Mouse (Mus musculus) limb, embryonic 14.5 days (tissue): ENCODE data around the gene 4930548H24Rik. TPM values are rescaled to one million over a fixed set of nuclear protein-coding genes. Genes with fewer than 3 reads are reported as not detected.
"Not testable (repeated sequence)": the region's sequence is repeated elsewhere in the genome, so short reads cannot be mapped to it uniquely, and the experiment has no call there.

ENCODE experiments used
- ATAC-seq: fragments of 200-750 bp; cut with Nextera tagmentation; 2 replicates; pipeline ENCODE4 v1.8.0; 2017; ENCODE audit warnings: low read depth, moderate number of reproducible peaks, moderate TSS enrichment; ENCODE audit not compliant: low FRiP score
- DNase-seq: peaks from one replicate; pipeline ENCODE4 v3.0.0-alpha.2; 2015; ENCODE audit warnings: low spot score
- H3K27ac ChIP-seq: fragments of 300-500 bp; sonication (generic); replicated peaks from 2 replicates; pipeline ENCODE4 v1.5.1; 2014; ENCODE audit warnings: low read depth, mild to moderate bottlenecking, low read length, moderate library complexity, mixed read lengths
- H3K27me3 ChIP-seq: fragments of 300-500 bp; sonication (generic); 2 replicates; pipeline ENCODE4 v1.6.1; 2014; ENCODE audit warnings: low read length, mixed read lengths; ENCODE audit not compliant: control insufficient read depth, insufficient read depth
- H3K36me3 ChIP-seq: fragments of 300-500 bp; sonication (generic); 2 replicates; pipeline ENCODE4 v1.6.1; 2014; ENCODE audit warnings: mild to moderate bottlenecking, low read length, moderate library complexity, mixed read lengths; ENCODE audit not compliant: control insufficient read depth, insufficient read depth
- H3K4me1 ChIP-seq: fragments of 300-500 bp; sonication (generic); 2 replicates; pipeline ENCODE4 v1.6.1; 2014; ENCODE audit warnings: antibody characterized with exemption, low read length, mixed read lengths; ENCODE audit not compliant: control insufficient read depth, insufficient read depth
- H3K4me2 ChIP-seq: fragments of 300-500 bp; sonication (generic); replicated peaks from 2 replicates; pipeline ENCODE4 v1.6.1; 2014; ENCODE audit warnings: low read depth, mild to moderate bottlenecking, low read length, moderate library complexity; ENCODE audit not compliant: severe bottlenecking
- H3K4me3 ChIP-seq: fragments of 300-500 bp; sonication (generic); replicated peaks from 2 replicates; pipeline ENCODE4 v1.5.1; 2014; ENCODE audit warnings: low read length
- H3K9ac ChIP-seq: fragments of 300-500 bp; sonication (generic); 2 replicates; pipeline ENCODE4 v1.6.1; 2014; ENCODE audit warnings: mild to moderate bottlenecking, low read depth, low read length, moderate library complexity; ENCODE audit not compliant: severe bottlenecking
- H3K9me3 ChIP-seq: fragments of 300-500 bp; sonication (generic); 2 replicates; pipeline ENCODE4 v1.6.1; 2016; ENCODE audit warnings: low read length; ENCODE audit not compliant: control insufficient read depth
- POLR2A ChIP-seq: fragments of 200-500 bp; IDR thresholded peaks from 2 replicates; pipeline ENCODE4 v1.8.0; 2012; ENCODE audit warnings: inconsistent platforms, mild to moderate bottlenecking, moderate library complexity, borderline replicate concordance; ENCODE audit not compliant: insufficient read depth, insufficient read length; ENCODE audit errors: extremely low read depth
- WGBS: fragments of 180-500 bp; shearing (Covaris S2); extraction: QIAGEN DNeasy Blood & Tissue Kit; methylation state at CpG from one replicate; pipeline ENCODE4 v1.1.7; 2014; 5-methylcytosine and 5-hydroxymethylcytosine counted together
- polyA plus RNA-seq, 2 experiments: library from polyadenylated mRNA; depleted of rRNA in 1 of 2; stranded (reverse) in 1 of 2; unstranded in 1 of 2; fragments of >200 nt; fragmentation: Nextera tagmentation in 1 of 2; extraction: Ambion mirVana in 1 of 2; gene quantifications; 2 replicates each; pipeline versions ENCODE4 v1.2.1 to v1.2.3; 2012 to 2014

The 4930548H24Rik gene
- polyA plus RNA-seq, 2 experiments = 0.06 TPM; not detected in 1

DNA sequence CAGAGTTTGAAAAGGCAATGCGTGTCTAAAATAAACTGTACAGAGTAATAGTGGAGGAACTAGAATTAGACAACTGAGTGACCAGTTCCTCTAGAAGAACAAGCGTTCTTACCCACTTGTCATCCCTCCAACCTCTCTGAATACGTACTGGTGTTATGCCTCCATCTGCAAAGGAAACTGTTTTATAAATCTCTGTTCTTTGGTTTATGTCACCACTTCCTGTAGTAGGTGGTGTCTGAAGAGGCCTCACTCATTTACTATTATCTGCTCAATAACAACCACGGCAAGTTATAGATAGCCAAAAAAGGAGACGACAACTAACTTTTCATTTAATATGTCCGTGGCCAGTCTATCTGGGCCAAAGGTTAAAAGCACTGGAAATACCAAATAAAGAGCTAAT, 35.0 kb downstream of the 4930548H24Rik start:
- peaks cover 71% of the 10 kb centered on the region for H3K36me3 ChIP-seq
- no peak overlapping the region for H3K4me3 ChIP-seq
- H3K4me2 ChIP-seq = no peak overlapping the region
- no peak overlapping the region for H3K27ac ChIP-seq
- H3K27me3 ChIP-seq = no peaks in the 10 kb centered on the region
- DNase-seq (no peak), ATAC-seq (no peak)
- no peaks in the 10 kb centered on the region for H3K4me1 ChIP-seq
- no peak overlapping the region for H3K9ac ChIP-seq
- no peak for TF ChIP-seq POLR2A
- no peaks in the 10 kb centered on the region for H3K9me3 ChIP-seq
- 92% methylated on average over 6 of the region's 6 CpGs for WGBS

DNA sequence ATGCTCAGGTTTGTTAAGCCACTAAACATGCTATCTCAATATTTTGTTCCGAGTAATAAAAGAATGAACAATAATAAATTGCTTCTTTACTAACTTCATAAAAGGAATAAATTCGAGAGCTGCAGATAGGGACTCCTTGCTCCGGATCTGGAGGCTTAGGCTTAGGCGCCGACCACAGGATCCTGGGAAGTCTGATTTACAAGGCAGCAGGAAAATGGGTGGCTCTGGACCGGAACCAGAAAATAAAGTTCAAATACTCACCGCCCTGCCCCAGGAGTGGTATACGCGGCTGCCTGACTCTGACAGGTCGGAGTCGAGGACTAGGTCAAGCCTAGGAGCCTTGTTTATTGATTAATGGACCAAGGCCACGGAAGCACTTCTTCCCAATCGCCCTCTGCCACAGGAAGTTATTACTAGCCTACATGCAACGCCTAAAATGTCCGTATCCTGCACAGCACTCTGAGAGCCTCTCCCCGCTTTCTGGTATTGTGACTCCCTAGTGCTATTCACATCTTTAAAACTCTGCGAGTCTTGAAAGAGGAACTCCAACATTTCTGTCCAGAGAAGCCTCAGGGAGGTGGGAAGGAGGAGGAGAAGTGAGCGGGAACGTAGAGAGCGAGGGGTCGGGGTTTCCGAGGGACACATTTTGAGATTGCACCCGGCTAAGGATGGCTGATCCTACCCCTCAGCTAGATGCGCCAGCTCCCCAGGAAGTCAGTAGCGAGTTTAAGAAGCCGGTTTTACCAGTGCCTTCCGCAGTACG, 41.0 kb downstream of the 4930548H24Rik start, which contains the start of gene Slc4a1ap:
Slc4a1ap (plus strand) TSS at position 642 of the 763 bp plus-strand sequence.
- H3K27ac ChIP-seq = peak within 1 kb of the TSS; percentile 82; the same call in 1 of the 2 replicates
- ATAC-seq = peak; percentile 83
- WGBS = 2% methylated on average over 28 of the region's 28 CpGs

DNA sequence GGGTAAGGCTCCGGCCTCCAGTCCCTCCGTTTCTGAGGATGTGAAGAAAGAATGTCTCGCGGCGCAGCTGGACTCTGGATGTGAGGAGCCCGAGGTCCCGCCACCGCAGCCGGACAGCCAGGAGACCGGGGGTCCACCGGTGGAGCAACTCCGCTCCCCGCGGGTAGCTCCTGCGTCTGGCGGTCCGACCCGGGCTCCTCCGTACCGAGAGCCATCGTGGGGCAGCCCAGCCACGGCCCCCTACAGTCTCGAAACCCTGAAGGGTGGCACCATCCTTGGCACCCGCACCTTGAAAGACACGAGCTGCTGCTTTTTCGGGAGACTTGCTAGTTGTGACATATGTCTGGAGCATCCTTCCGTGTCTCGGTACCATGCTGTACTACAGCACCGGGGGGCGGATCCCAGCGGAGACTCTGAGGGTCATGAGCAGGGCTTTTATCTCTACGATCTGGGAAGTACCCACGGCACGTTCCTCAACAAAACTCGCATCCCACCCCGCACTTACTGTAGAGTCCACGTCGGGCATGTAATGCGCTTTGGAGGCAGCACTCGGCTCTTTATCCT, 41.7 kb downstream of the 4930548H24Rik start:
- TF ChIP-seq POLR2A = no peak
- Histone ChIP-seq H3K4me3 (peak overlapping the region; percentile 86), H3K27ac (0 out of 2 replicates have a peak overlapping the region, but pooled peaks have one; percentile 82), H3K9ac (peak overlapping the region; percentile 84), H3K9me3 (no peaks in the 10 kb centered on the region), H3K27me3 (no peaks in the 10 kb centered on the region), H3K4me2 (peak overlapping the region; percentile 85), H3K4me1 (peaks cover 11% of the 10 kb centered on the region), H3K36me3 (peaks cover 43% of the 10 kb centered on the region)
- 3% methylated on average over 40 of the region's 40 CpGs for WGBS
- DNase-seq (no peak), ATAC-seq (0 out of 2 replicates have a peak, but pooled peaks have one; percentile 6)

More for the DNA sequence above, 41.0 kb downstream of the 4930548H24Rik start, which contains the start of gene Slc4a1ap:
- TF ChIP-seq POLR2A = 0 out of 2 replicates have a peak, but pooled peaks have one; percentile 28
- Histone ChIP-seq H3K9me3 (no peaks in the 10 kb centered on the region), H3K4me2 (peak within 1 kb of the TSS; percentile 85), H3K4me3 (peak within 1 kb of the TSS; percentile 86), H3K4me1 (peaks cover 11% of the 10 kb centered on the region), H3K27me3 (no peaks in the 10 kb centered on the region), H3K9ac (peak within 1 kb of the TSS; percentile 84), H3K36me3 (peaks cover 41% of the 10 kb centered on the region)
- DNase-seq = peak; percentile 75

DNA sequence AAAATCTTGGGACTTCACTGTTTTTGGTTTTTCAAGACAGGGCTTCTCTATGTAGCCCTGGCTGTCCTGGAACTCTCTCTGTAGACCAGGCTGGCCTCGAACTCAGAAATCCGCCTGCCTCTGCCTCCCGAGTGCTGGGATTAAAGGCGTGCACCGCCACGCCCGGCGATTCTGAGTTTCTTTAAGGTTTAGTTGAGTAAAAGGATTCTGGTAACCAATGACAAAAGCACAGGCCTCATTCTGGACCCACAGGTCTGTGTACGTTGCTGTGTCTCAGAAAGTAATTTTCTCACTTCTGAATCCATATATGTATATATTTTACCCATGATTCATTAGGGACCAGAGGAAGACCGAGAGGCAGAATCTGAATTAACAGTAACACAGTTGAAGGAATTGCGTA, 42.2 kb downstream of the 4930548H24Rik start, which contains the start of gene Supt7l:
Supt7l (minus strand) TSS at position 101 of the 400 bp plus-strand sequence.
- ATAC-seq, DNase-seq, H3K27me3 ChIP-seq, H3K9me3 ChIP-seq: not testable (repeated sequence)
- WGBS = 77% methylated on average over 11 of the region's 11 CpGs
- Histone ChIP-seq H3K4me3 (peak within 1 kb of the TSS; percentile 86), H3K4me1 (peaks cover 11% of the 10 kb centered on the region), H3K36me3 (peaks cover 42% of the 10 kb centered on the region), H3K4me2 (peak within 1 kb of the TSS; percentile 85), H3K9ac (peak within 1 kb of the TSS; percentile 84), H3K27ac (peak within 1 kb of the TSS; percentile 82; the same call in 1 of the 2 replicates)

DNA sequence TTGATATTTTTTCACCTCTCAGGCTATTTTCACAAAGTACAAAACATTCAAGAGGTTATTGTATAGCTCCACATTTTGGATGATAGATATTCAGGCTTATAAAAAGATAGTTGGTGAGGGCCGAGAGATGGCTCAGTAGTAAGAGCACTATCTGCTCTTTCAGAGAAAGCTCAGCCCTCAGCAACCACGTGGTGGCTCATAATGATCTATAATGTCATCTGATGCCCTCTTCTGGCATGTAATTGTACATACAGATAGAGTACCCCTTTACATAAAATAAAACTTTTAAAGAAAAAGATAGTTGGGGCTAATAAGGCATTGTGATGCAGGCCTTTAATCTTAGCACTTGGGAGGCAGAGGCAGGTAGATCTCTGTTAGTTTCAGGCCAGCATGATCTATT, 43.0 kb downstream of the 4930548H24Rik start:
- Histone ChIP-seq H3K9ac (no peak overlapping the region), H3K36me3 (peaks cover 44% of the 10 kb centered on the region), H3K4me3 (no peak overlapping the region), H3K27ac (no peak overlapping the region), H3K4me1 (peaks cover 11% of the 10 kb centered on the region), H3K27me3 (no peaks in the 10 kb centered on the region), H3K4me2 (no peak overlapping the region), H3K9me3 (no peaks in the 10 kb centered on the region)
- DNase-seq (no peak), ATAC-seq (no peak)
- no peak for TF ChIP-seq POLR2A
- WGBS = 58% methylated on average over 2 of the region's 2 CpGs
